Mouse (Mus musculus): ENCODE measurements at regions not wholly inside any gene's neighbourhood (a gene's known extent, or its start where the extent isn't known, plus 50 kb on each side); places are given as distances from the start of the nearest gene placed in this dataset.

DNA sequence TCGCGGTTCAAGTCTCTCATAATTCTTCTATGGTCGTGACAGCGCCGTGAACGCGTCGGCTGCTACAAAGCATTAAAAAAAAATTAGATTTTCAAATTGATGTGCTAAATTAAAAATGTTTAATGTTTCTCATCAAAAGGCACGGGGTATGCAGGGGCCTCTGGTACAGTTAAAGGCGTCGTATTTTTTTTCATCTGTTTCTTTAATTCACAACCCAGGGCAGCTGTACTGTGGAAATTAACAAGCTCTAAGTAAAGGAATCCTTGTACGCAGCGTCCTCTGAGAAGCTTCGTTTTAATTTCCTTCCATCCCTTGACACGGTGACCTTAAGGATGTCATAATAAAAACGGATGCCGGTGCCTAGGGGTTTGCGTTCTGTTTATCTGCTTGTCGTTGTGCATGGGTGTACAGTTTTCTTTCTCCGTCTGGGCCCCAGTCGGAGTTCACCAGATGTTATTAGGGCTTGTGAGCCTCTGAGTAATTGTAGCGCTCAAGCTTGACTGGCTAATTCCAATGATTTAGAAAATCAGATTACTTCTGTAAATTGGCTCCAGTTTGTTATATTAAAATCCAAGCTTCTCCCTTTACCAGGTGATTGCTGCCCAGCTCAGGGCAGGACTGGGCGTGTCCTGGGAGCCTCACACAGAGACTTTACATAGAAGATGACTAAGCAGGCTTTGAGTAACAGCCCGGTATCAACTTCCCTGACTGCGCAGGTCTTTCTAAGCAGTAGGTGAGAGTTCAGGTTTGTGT is 2605.5 kb upstream of the 5930422O12Rik start:
- TF ChIP-seq POLR2A (IDR thresholded peaks at IDR 0.05; ENCODE audit: borderline replicate concordance, low read depth, low read length) (no peak), CTCF (IDR thresholded peaks at IDR 0.05; ENCODE audit: low read depth, low read length) (no peak)
